Mouse (Mus musculus) heart, adult 18-20 months (tissue): ENCODE measurements around the gene Tstd2. TPM values are rescaled to one million over a fixed set of nuclear protein-coding genes. Genes with fewer than 3 reads are reported as not detected.
A peak's percentile ranks its signal among the peaks of the same experiment; 100 is the strongest.

Source experiments
- DNase-seq, 2 experiments: peaks; one replicate each; pipeline ENCODE4 v3.0.0; 2021 to 2022; ENCODE audit warnings: mixed read lengths in 1 of 2
- long read RNA-seq, 2 experiments: library from polyadenylated mRNA; stranded (forward); transcript quantifications; one replicate each; pipeline ENCODE4 v2.0.0; 2021
- total RNA-seq, 2 experiments: library from RNA; stranded (reverse); gene quantifications; 2 replicates each; pipeline ENCODE4 v1.2.3; 2021

The Tstd2 gene
- 10 to 100 TPM; 15.0 to 17.3 TPM for total RNA-seq
- long read RNA-seq, experiment 1, transcript Tstd2-202 (10 exons, 3,726 nt) = major isoform, 10 of 23 reads
- long read RNA-seq, experiment 1, partial matches to known transcripts = 5 of 23 reads
- long read RNA-seq, experiment 1, other reads (novel, unspliced or antisense) = 6 of 23 reads
- long read RNA-seq, experiment 2, partial matches to known transcripts = 0 of 6 reads
- long read RNA-seq, experiment 2, other reads (novel, unspliced or antisense) = 4 of 6 reads

DNA sequence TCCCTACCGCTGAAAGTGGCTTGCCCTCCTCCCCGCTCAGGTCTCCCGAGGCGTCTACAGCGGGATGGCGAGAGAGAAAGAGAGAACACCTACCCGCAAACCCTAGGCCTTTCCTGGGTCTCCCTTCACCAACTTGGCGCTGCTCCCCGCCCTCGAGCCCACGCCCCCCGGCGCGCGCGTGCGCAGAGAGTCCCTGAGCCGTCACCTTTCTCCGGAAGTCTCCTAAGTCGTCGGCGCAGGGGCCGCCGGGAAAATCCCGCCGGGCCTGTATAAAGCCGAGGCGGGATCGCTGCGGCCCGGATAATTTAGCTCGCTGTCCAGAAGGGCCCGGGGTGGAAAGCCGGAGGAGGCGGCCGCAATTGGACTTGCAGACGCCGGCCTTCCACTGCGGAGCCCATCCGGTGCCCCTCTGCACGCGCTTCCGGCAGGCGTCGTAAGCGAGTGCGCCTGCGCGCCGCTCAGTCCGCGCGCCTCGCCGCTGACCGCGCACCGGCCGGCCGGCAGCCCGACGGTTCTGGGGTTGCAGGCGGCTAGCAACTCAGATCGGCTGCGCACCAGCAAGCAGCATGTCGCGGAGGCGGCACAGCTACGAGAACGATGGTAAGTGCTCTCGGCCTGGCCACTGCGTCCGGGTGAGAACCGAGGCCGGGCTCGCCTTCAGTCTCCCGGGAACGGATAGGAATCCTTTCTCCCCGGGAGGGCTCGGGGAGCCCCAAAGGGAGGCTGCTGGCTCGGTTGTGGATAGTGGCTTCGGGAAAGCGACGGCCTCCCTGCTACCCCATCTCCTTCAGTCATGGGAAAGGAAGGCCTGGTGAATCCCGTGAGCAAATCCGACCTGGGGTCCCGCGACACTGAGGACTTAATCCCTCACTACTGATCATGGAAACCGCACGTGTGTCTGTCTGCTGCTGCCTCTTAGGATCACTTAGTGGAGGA is at the start of gene Tstd2, which contains the start of gene Ncbp1:
Gene Tstd2, minus strand, starts transcription at position 408 of the 936 bp plus-strand sequence.
Gene Ncbp1, plus strand, starts transcription at position 327 of the 936 bp plus-strand sequence.
- peak; percentile 94 to 97 for DNase-seq

DNA sequence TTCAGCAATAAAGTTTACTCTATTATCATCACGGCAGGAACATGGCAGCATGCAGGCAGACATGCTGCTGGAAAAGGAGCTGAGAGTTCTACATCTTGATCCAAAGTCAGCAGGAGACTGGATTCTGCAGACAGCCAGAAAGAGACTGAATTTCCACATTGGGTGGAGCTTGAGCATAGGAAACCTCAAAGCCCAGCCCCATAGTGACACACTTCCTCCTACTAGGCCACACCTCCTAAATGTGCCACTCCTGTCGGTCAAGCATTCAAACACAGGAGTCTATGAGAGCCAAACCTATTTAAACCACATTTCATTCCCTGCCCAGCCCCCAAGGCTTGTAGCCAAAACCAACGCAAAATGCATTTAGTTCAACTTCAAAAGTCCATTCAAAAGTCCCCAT is 48.0 kb upstream of the Tstd2 start:
- no peak for DNase-seq

DNA sequence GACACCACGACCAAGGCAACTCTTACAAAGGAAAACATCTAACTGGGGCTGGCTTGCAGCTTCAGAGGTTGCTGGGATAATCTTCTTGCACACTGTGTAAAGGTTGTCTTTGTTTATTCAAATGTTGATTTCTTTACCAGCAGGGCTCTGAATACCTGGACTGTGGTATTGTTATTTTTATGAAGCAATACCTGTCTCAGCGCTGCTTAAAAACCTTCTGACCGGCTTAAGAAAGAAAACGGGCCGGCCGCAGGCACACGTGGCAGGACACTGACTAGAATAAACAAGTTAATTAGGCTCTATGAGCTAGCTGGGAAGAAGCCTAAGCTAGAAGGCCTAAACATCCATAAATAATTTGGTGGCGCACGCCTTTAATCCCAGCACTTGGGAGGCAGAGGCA is 47.4 kb upstream of the Tstd2 start:
- no peak for DNase-seq

DNA sequence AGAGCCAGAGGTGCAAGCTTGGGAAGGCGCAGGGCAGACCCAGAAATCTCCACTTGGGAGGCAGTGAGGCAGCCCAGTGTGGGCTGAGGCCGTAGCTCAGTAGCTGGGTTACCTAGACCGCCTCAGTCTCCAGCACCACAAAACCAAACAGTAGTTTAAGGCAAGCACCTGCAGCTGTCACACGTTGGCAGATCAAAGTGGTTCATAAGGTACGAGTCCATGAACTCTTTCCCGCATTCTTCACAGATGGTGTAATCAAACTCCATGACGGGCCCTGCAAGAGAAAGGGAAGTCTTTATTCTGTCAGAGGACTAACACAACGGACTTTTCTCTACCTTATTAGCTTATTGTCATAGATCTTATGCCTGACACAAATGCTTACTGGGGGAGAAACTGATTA is 46.9 kb upstream of the Tstd2 start:
- no peak for DNase-seq

DNA sequence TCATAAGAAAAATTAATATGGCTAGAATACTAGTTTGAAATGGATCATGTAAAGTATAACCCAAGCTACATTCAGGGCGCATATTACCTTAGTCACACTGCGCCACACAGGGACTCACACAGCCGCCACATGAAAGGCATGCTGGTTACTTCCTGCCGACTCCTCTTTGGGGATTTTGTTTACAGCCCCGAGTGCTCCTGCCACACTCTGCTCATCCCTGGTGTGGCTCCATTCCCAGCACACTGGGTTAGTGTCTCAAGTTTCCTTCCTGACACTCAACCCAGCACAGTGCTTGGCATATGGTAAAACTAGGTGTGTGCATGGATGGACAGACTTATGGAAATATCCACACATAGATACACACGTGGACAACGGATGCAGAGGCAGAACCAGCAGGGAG is 43.7 kb upstream of the Tstd2 start:
- DNase-seq = no peak

DNA sequence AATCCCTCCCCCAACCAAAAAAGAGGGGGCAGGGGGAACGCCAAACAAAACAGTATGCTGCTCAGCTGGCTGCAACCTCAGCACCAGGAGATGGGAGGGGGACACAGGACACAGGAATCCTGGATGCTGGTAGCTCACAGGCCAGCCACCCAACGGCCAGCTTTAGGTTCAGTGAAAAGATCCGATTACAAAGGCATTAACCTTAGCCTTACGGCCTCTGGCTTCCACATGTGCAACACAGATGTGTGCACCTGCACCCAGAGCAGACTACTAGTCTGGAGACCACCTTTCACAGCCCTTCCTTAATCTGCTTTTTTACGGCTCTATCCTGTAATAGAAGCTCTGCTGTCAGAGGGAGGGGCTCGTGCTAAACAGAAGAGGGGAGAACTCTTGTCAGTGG is 42.7 kb upstream of the Tstd2 start:
- no peak for DNase-seq

DNA sequence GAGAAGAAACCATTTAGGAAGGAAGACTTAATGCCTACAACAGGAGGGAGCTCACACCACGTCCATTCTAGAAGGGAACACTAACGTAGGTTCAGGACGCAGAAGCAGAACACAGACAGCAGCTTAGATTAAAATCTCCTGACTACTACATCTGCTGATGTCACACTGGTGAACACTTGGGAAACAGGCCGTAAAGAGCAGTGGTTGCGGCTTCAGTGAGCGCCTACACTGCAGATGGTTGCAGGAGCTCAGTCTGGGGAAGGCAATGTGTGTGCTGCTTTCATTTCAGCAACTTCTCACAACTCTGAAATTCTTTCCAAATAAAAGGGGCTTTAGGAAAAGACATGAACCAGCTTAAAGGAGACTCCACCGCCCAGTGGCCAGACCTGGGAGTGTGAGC is 39.0 kb upstream of the Tstd2 start:
- DNase-seq = no peak

DNA sequence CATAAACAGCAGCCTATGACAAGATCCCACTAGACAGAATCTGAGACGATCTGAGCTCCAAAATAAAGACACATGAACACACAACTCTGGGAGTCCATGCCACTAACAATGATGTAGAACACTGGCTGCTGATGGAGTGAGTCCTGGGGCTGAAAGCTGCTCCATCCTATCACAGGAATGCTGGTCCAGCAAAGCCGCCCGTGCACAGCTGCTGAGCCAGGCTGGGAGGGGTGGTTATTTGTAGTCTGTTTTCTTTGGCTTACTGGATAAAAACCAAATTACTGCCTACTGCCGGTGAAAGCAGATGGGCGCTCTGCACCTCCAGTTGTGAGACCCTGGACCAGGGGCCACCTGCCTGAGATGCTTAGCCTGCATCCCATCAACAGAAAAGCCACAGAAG is 38.5 kb upstream of the Tstd2 start:
- no peak for DNase-seq

DNA sequence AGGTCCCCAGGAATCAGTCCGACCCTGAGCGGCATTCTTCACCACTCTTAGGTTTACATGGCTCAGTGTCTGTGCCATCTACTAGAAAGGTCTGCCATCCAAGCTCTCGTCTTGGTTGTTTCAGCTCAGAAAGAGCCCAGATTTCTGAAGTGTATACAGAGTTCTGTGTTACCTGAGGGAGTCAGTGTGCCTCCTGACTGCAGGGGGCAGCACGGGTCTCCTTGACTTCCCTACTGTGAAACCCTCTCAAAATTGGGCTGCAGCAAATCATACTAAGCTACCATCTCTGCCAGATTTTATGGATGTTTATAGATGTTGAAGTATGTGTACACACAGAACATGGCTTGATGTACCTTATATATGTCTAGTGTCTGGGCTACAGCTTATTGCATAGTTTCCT is 37.8 kb upstream of the Tstd2 start:
- no peak for DNase-seq

DNA sequence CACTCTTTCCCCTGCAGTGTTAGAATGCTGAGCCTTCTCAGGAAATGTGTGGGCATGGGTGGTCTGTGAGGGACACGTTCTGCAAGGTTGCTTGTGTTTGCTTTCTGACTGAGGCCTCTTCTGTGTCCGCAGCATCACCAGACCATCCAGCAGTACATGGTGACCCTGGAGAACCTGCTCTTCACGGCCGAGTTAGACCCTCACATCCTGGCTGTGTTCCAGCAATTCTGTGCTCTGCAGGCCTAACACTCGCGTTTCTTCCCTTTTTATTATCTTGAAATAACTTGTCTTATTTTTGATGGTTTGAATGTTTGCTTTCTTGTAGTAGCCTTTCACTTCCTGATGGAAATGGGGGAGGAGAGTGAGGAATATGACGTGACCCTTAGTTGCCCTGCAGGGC is 33.3 kb upstream of the Tstd2 start:
- DNase-seq = no peak

DNA sequence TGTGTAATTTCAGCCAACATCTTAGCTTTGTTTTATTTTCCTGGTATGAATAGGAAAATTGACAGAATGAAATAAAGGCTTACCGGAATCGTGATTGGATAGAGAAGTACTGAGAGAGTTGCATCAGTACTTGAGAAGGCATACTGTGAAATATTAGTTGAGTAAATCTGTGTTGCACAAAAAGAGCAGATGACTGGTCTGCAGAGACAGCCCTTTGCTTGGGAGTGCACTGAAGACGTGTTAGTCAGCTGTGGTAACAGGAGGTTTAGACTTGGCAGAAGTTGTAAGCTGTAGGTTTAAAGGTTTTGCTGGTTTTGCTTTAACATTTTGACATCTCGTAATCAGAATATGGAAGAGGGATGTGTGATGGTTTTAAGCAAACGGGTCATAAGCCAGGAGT is 27.3 kb upstream of the Tstd2 start:
- DNase-seq = no peak

DNA sequence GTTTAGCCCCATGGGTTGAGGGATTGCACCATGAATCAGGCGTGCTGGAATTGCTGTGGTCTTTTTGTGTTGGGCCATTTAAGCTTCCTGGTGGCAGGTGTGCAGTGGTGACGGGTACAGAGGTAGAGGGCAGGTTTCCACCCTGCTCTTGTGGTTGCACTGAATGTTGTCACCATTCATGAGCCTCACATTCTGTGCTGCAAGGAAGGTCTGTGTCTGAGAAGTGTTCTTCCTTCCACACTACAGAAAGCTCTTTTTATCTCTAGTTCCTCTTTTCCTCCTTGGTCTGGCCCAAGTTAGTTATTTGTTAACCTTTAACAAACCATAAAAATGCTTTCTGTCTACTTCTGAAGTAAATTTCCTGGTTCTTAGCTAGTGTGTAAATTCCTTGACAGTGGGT is 25.5 kb upstream of the Tstd2 start:
- DNase-seq = no peak

DNA sequence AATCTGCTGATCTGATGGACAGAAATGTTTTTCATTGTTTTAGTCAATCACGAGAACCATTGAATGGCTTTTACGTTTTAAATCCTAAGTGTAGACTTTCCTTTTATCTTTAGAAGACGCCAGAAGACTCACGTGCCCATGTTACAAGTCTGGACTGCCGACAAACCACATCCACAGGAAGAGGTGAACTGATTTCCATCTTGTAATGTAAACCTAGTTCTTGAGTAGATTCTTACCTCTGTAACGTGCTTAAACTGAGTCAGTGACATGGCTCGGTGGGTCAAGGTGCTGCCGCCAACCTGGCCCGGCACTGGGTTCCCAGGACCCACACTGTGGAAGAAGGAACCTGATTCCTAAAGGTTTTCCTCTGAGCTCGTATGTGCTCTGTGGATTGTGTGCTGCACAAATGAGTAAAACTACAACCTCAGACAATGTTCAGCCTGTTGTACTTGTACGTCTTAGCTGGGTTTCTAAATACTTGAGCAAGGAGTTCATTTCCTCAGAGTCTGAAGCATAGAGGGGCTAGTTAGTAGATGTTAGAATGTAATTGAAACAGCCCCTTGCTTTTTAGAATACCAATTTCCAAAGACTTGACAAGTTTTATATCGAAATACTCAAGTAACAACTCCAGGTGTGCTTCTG is 13.5 kb upstream of the Tstd2 start:
- DNase-seq = no peak

DNA sequence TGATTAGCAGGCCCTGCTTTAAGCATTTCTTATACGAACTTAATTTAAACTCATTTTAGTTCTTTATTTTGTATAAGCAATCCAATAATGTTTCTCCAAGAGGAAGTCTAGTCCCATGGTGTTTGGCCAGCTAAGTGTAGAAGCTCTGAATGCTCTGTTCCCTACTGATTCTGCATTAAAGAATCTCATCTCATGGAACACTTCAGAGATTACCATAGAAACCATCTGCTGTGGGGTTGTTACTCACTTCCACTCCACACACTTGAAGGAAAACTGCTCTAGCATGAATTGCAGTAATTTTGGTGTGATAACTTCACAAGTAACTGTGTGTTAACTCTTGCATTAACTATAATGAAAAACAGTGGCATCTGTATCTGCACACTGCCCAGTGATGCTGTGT is 8.4 kb upstream of the Tstd2 start:
- no peak for DNase-seq

DNA sequence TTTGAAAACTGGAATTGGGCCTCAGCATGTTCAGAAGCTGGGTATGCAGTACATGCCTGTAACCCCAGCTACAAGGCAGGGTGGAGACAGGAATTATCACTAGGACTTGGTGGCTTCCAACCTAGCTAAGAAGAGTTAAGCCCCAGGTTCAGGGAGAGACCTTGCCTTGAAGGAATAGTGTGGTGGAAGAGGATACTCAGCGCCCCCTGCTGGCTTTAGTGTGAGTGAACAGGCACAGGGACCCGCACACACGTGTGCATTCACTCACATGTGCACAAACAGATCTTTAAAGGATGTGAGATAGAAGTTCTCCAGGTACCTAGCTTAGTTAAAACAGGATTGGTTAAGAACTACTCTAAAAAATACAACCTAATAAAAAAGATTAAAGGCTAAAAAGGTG is 5.8 kb upstream of the Tstd2 start:
- DNase-seq = no peak

DNA sequence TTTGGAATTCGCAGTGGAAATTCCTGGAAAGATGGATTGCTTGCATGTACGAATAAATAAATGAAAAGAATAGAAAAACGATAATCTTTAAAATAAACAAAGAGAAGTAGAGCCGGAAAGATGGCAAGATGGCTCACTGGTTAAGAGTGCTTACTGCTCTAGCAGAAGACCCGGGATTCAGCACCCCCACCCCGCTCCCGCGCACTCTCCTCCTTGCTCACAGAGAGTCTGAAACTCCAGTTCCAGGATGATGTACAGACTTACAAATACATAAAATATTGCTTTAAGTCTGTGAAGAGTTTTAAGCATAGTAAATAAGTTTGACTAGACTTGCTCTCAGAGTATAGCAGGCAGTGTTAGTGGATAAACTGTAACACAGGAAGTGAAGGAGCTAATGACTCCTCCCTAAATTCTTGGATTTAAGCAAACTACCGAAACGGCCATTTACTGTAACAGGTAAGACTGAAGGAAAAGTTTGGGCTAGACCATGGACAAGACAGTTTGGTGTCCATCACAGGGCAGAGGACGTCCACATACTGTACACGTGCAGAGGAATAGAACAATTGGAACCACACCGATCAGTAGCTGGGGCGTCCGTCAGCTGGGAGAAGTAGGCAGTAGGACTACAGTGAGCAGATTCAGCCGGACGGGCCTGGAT is 736 bp downstream of the Tstd2 start:
- no peak for DNase-seq

DNA sequence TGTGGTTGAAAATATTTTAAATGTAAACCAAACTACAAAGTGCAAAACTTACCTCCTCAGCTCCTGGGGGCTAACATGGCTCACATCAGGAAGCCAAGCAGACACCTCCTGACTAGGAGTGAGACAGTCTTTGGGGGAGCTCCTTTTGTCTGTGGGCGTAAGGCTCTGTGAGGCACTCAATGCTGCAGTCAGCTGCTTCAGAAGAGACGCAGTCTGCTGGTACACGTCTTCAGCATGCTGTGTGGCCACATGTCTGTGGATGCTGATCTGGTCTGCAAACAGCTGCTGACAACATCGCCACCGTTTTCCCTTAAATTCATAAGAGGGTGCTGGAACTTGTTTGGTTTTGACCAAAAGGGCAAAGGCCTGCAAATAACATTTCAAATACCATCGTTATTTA is 6.7 kb downstream of the Tstd2 start:
- no peak for DNase-seq

DNA sequence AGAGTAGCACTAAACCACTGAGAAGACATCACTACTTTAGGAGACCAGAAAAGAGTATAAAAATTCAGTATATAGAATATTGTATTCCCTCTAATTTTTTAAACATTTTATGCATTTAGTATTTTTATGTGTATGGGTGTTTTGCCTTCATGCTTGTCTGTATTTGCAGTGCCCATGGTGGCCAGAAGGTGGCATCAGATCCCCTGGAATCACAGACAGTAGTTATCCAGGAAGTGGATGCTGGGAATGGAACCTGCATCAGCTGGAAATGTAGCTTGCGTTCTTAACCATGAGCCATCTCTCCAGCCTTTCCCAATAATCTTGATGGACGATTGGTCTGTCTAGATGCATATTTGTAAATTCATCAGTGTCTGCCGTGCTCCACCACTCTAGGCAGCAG is 8.3 kb downstream of the Tstd2 start:
- DNase-seq = peak; percentile 19 to 67

DNA sequence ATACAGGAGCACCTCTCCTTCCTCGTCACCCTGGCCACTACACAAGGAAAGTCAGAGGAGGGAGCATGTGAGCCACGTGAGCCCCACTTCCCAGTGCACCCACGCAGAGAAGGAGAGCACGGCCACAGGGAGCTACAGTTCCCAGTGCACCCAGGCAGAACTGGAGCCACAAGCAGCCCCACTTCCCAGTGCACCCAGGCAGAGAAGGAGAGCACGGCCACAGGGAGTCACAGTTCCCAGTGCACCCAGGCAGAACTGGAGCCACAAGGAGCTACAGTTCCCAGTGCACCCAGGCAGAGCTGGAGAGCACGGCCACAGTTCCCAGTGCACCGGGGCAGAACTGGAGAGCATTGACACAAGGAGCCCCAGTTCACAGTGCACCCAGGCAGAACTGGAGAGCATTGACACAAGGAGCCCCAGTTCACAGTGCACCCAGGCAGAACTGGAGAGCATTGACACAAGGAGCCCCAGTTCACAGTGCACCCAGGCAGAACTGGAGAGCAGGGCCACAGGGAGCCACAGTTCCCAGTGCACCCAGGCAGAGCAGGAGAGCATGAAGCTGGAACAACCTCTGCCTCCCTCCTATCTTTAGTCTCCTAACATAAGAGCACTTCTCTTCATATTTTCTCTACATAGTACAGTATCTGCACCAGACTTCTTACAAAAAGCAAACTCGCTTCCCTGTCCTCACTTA is 9.0 kb downstream of the Tstd2 start:
- no peak for DNase-seq

DNA sequence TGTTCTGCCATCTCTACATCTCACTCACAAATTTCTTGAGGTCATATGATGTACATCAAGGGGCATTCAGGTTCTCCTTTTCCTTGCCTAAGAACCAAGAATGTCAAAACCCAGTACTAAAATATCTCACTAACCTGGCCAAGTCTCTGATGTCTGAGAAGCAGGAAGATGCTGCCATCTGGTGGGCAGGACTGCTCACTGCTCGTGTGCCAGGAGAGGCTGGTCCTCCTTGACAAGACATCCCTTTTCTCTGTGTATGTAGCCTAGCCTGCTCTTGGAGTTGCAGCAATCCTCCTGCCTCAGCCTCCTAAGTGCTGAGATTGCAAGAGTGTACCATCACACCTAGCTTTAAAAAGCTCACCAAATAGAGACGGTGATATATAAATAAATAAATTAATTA is 12.0 kb downstream of the Tstd2 start:
- peak; percentile 64 to 85 for DNase-seq

DNA sequence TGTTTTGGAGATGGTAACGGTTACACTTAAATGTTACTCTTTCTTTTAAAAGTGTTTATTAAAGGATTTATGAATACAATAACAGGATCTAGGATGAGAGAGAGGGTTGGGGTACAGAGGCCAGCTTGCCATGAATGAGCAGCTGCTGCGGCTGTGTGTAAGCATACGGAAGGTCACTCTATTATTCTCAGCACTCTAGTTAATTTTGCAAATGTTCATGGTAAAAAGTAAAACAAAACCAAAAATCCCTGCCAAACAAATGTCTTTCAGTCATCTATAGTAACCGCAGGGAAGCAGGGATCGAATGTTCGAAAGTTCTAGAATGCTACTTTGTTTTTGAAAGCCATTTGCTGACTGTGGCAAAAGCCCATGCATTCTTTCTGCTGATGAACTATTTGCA is 15.1 kb downstream of the Tstd2 start:
- no peak for DNase-seq

DNA sequence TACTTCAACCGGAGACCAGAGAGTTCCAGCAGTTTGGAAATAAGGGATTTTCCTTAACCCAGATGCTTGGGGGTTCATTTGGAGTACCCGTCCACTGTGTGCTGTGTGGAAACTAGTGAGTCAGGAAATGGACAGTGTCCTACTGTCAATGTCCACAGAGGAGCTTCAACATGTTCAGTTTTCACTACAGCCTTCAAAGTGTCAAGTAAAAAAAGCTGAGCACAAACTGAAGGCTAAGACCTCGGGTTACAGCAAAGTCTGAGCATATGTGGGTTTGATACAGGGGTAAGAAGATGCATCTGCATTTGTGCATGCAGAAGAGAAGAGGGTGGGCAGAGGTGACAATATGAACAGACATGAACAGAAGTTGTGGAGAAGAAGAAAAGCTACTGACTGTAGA is 17.7 kb downstream of the Tstd2 start:
- DNase-seq = no peak
